Mouse (Mus musculus) MEL (cell line): ENCODE data around the gene Rnf208. TPM values are rescaled to one million over a fixed set of nuclear protein-coding genes. Genes with fewer than 3 reads are reported as not detected.

Source experiments
- DNase-seq: peaks from one replicate; pipeline ENCODE4 v3.0.0; 2011; ENCODE audit warnings: low read depth, low spot score
- H3K27ac ChIP-seq: 2 replicates; pipeline ENCODE4 v1.5.1; 2012; ENCODE audit warnings: low read depth, mild to moderate bottlenecking, control low read depth, low read length, moderate library complexity; ENCODE audit not compliant: control insufficient read depth
- H3K27me3 ChIP-seq, 2 experiments: fragments of 150-350 bp in 1 of 2; sonication (generic) in 1 of 2; 2 replicates each; pipeline ENCODE4 v1.6.1; 2012; ENCODE audit warnings: low read length in 2 of 2, mild to moderate bottlenecking in 2 of 2, improper control_type of control experiment in 1 of 2, moderate library complexity in 1 of 2; ENCODE audit not compliant: insufficient read depth in 2 of 2, control insufficient read depth in 1 of 2
- H3K36me3 ChIP-seq, 2 experiments: 2 replicates each; pipeline ENCODE4 v1.6.1; 2012 to 2014; ENCODE audit warnings: low read length in 2 of 2, improper control_type of control experiment in 1 of 2, inconsistent platforms in 1 of 2, mild to moderate bottlenecking in 1 of 2; ENCODE audit not compliant: insufficient read depth in 2 of 2, control insufficient read depth in 1 of 2
- H3K4me1 ChIP-seq, 2 experiments: fragments of 150-350 bp in 1 of 2; sonication (generic) in 1 of 2; 2 replicates each; pipeline ENCODE4 v1.6.1; 2012; ENCODE audit warnings: low read length in 2 of 2, improper control_type of control experiment in 1 of 2, mild to moderate bottlenecking in 1 of 2; ENCODE audit not compliant: insufficient read depth in 2 of 2, control insufficient read depth in 1 of 2
- H3K4me3 ChIP-seq, 2 experiments: fragments of 150-350 bp in 1 of 2; sonication (generic) in 1 of 2; 2 replicates each; pipeline ENCODE4 v1.5.1; 2012; ENCODE audit warnings: low read depth in 2 of 2, low read length in 2 of 2, mild to moderate bottlenecking in 2 of 2, moderate library complexity in 2 of 2, control low read depth in 1 of 2, improper control_type of control experiment in 1 of 2; ENCODE audit not compliant: control insufficient read depth in 1 of 2, insufficient read depth in 1 of 2
- H3K79me2 ChIP-seq: 2 replicates; pipeline ENCODE4 v1.6.1; 2012; ENCODE audit warnings: mild to moderate bottlenecking, low read length, moderate library complexity; ENCODE audit not compliant: control insufficient read depth, poor library complexity, insufficient read depth
- H3K9ac ChIP-seq: 2 replicates; pipeline ENCODE4 v1.6.1; 2012; ENCODE audit warnings: low read depth, mild to moderate bottlenecking, control low read depth, low read length, moderate library complexity; ENCODE audit not compliant: control insufficient read depth, poor library complexity, severe bottlenecking
- H3K9me3 ChIP-seq: fragments of 150-350 bp; sonication (generic); replicated peaks from 2 replicates; pipeline ENCODE4 v1.6.1; 2012; ENCODE audit warnings: mild to moderate bottlenecking, low read length, improper control_type of control experiment, moderate library complexity; ENCODE audit not compliant: insufficient read depth
- BHLHE40 ChIP-seq: IDR thresholded peaks from 2 replicates; pipeline ENCODE4 v1.6.1; 2012; ENCODE audit warnings: low read depth, mild to moderate bottlenecking, inconsistent platforms, low read length, improper control_type of control experiment, borderline replicate concordance
- CHD1 ChIP-seq: IDR thresholded peaks from 2 replicates; pipeline ENCODE4 v1.6.1; 2012; ENCODE audit warnings: low read depth, mild to moderate bottlenecking, inconsistent platforms, low read length, improper control_type of control experiment
- CHD2 ChIP-seq: IDR thresholded peaks from 2 replicates; pipeline ENCODE4 v1.6.1; 2011; ENCODE audit warnings: low read length, improper control_type of control experiment
- CTCF ChIP-seq, 3 experiments: IDR thresholded peaks in 2 of 3; conservative IDR thresholded peaks in 1 of 3; 2 replicates each; pipeline ENCODE4 v1.5.1; 2011 to 2012; ENCODE audit warnings: low read length in 3 of 3, low read depth in 2 of 3, mild to moderate bottlenecking in 2 of 3, improper control_type of control experiment in 1 of 3, inconsistent platforms in 1 of 3, mixed read lengths in 1 of 3, moderate library complexity in 1 of 3; ENCODE audit not compliant: control insufficient read depth in 1 of 3, insufficient read depth in 1 of 3, poor library complexity in 1 of 3, severe bottlenecking in 1 of 3
- E2F4 ChIP-seq: IDR thresholded peaks from 2 replicates; pipeline ENCODE4 v1.6.1; 2011; ENCODE audit warnings: low read depth, low read length, improper control_type of control experiment, borderline replicate concordance
- ELF1 ChIP-seq: IDR thresholded peaks from 2 replicates; pipeline ENCODE4 v1.6.1; 2014; ENCODE audit warnings: low read depth, mild to moderate bottlenecking, inconsistent platforms, low read length, improper control_type of control experiment, moderate library complexity
- EP300 ChIP-seq, 2 experiments: IDR thresholded peaks; 2 replicates each; pipeline ENCODE4 v1.6.1; 2011; ENCODE audit warnings: improper control_type of control experiment in 2 of 2, low read length in 2 of 2, low read depth in 1 of 2, mild to moderate bottlenecking in 1 of 2
- GABPA ChIP-seq: IDR thresholded peaks from 2 replicates; pipeline ENCODE4 v1.6.1; 2012; ENCODE audit warnings: low read depth, mild to moderate bottlenecking, inconsistent platforms, low read length, improper control_type of control experiment, moderate library complexity
- KAT2A ChIP-seq: conservative IDR thresholded peaks from 2 replicates; pipeline ENCODE4 v1.6.1; 2012; ENCODE audit warnings: low read depth, low read length, improper control_type of control experiment, inconsistent platforms
- MAFK ChIP-seq: IDR thresholded peaks from 2 replicates; pipeline ENCODE4 v1.6.1; 2011; ENCODE audit warnings: low read depth, mild to moderate bottlenecking, low read length, improper control_type of control experiment, borderline replicate concordance
- MAX ChIP-seq: IDR thresholded peaks from 2 replicates; pipeline ENCODE4 v1.6.1; 2011; ENCODE audit warnings: low read length, improper control_type of control experiment
- MAZ ChIP-seq: IDR thresholded peaks from 2 replicates; pipeline ENCODE4 v1.6.1; 2012; ENCODE audit warnings: low read depth, mild to moderate bottlenecking, inconsistent platforms, low read length, improper control_type of control experiment
- MEF2A ChIP-seq: IDR thresholded peaks from 2 replicates; pipeline ENCODE4 v1.6.1; 2014; ENCODE audit warnings: low read depth, mild to moderate bottlenecking, inconsistent platforms, low read length, improper control_type of control experiment; ENCODE audit not compliant: poor library complexity, insufficient replicate concordance, severe bottlenecking; ENCODE audit errors: extremely low read depth
- MXI1 ChIP-seq: IDR thresholded peaks from 2 replicates; pipeline ENCODE4 v1.6.1; 2011; ENCODE audit warnings: mild to moderate bottlenecking, low read depth, low read length, improper control_type of control experiment
- MYB ChIP-seq: IDR thresholded peaks from 2 replicates; pipeline ENCODE4 v1.6.1; 2011; ENCODE audit warnings: mild to moderate bottlenecking, low read depth, low read length, improper control_type of control experiment
- MYC ChIP-seq: IDR thresholded peaks from 2 replicates; pipeline ENCODE4 v1.6.1; 2011; ENCODE audit warnings: low read depth, mild to moderate bottlenecking, low read length, improper control_type of control experiment, moderate library complexity
- NELFE ChIP-seq: IDR thresholded peaks from 2 replicates; pipeline ENCODE4 v1.6.1; 2011; ENCODE audit warnings: low read depth, low read length, improper control_type of control experiment
- NRF1 ChIP-seq: IDR thresholded peaks from 2 replicates; pipeline ENCODE4 v1.6.1; 2014; ENCODE audit warnings: low read depth, mild to moderate bottlenecking, inconsistent platforms, low read length, improper control_type of control experiment, moderate library complexity; ENCODE audit not compliant: poor library complexity, insufficient read depth, severe bottlenecking
- POLR2AphosphoS2 ChIP-seq: IDR thresholded peaks from 2 replicates; pipeline ENCODE4 v1.6.1; 2011; ENCODE audit warnings: low read length, improper control_type of control experiment
- POLR2AphosphoS5 ChIP-seq: IDR thresholded peaks from 2 replicates; pipeline ENCODE4 v1.6.1; 2012; ENCODE audit warnings: low read depth, borderline replicate concordance, mild to moderate bottlenecking, inconsistent platforms, low read length, moderate library complexity, mixed read lengths
- RAD21 ChIP-seq: IDR thresholded peaks from 2 replicates; pipeline ENCODE4 v1.6.1; 2011; ENCODE audit warnings: mild to moderate bottlenecking, low read depth, low read length, improper control_type of control experiment
- SIN3A ChIP-seq: IDR thresholded peaks from 2 replicates; pipeline ENCODE4 v1.6.1; 2012; ENCODE audit warnings: low read length, improper control_type of control experiment, inconsistent platforms
- SMC3 ChIP-seq: IDR thresholded peaks from 2 replicates; pipeline ENCODE4 v1.6.1; 2011; ENCODE audit warnings: low read depth, low read length, improper control_type of control experiment
- TAL1 ChIP-seq: IDR thresholded peaks from 2 replicates; pipeline ENCODE4 v1.6.1; 2012; ENCODE audit warnings: mild to moderate bottlenecking, inconsistent platforms, low read length, moderate library complexity, mixed read lengths
- TCF12 ChIP-seq: IDR thresholded peaks from 2 replicates; pipeline ENCODE4 v1.6.1; 2014; ENCODE audit warnings: low read depth, mild to moderate bottlenecking, inconsistent platforms, low read length, improper control_type of control experiment, moderate library complexity
- USF1 ChIP-seq: IDR thresholded peaks from 2 replicates; pipeline ENCODE4 v1.6.1; 2014; ENCODE audit warnings: low read depth, mild to moderate bottlenecking, inconsistent platforms, low read length, improper control_type of control experiment, moderate library complexity
- USF2 ChIP-seq, 2 experiments: IDR thresholded peaks; 2 replicates each; pipeline ENCODE4 v1.6.1; 2011 to 2012; ENCODE audit warnings: improper control_type of control experiment in 2 of 2, low read length in 2 of 2, borderline replicate concordance in 1 of 2, inconsistent platforms in 1 of 2, low read depth in 1 of 2, mild to moderate bottlenecking in 1 of 2; ENCODE audit not compliant: insufficient read depth in 1 of 2
- ZC3H11A ChIP-seq: IDR thresholded peaks from 2 replicates; pipeline ENCODE4 v1.6.1; 2012; ENCODE audit warnings: low read depth, mild to moderate bottlenecking, inconsistent platforms, low read length, improper control_type of control experiment
- ZMIZ1 ChIP-seq: IDR thresholded peaks from 2 replicates; pipeline ENCODE4 v1.6.1; 2012; ENCODE audit warnings: low read depth, mild to moderate bottlenecking, inconsistent platforms, low read length, improper control_type of control experiment, moderate library complexity
- polyA plus RNA-seq, 2 experiments: library from polyadenylated mRNA; stranded (reverse) in 1 of 2; unstranded in 1 of 2; fragments of >175 nt in 1 of 2; fragments of >200 nt in 1 of 2; gene quantifications; 2 replicates each; pipeline versions ENCODE4 v1.2.1 to v1.2.4; 2012; ENCODE audit warnings: low replicate concordance in 2 of 2, low read depth in 1 of 2; ENCODE audit not compliant: insufficient read length in 2 of 2, insufficient read depth in 1 of 2, missing spikeins in 1 of 2
- total RNA-seq: library from RNA; depleted of rRNA; stranded (reverse); fragments of 300-350 nt; gene quantifications from 2 replicates; pipeline ENCODE4 v1.2.3, GENCODE M21; 2012

Gene Rnf208
- total and polyA plus RNA-seq, 3 experiments, result 6.0 to 21.8 TPM; not detected in 1

DNA sequence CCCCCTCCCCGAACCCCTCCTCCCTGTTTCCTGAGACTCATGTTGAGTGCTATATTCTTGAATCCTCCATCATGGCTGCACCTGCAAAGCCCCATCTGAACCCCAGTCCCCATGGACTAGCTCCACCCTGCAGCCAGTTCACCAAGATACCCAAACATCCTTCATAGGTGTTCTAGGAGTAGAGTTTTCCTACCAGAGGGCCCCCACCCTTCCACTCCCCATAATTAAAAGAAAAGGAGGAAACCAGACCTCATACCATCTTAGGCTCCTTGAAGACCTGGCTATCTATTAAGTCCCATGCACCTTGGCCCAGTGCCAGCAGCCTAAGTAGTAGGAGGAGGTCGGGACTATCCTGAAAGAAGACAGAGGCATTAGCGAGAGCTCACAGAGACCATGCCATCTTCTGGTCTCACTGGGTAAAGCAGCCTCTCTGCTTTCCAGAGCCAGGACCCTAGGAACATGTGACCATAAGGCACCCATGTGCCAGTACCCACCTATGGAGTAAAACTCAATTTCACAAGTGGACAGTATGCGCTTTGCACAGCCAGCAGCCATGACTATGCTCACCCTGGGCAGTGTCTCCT is 38.3 kb upstream of the Rnf208 start:
- H3K9ac ChIP-seq, result no peak overlapping the region
- TF ChIP-seq USF2 (IDR thresholded peaks at IDR 0.05; ENCODE audit: borderline replicate concordance in 1 of 2, insufficient read depth in 1 of 2, low read depth in 1 of 2, low read length in 2 of 2) (no peak), ZMIZ1 (no peak), SMC3 (peak; percentile 71), TCF12 (0 out of 2 replicates have a peak, but pooled peaks have one; percentile 28), EP300 (IDR thresholded peaks at IDR 0.05; ENCODE audit: low read depth in 1 of 2, low read length in 2 of 2) (peak; percentile 32 to 39), CTCF (IDR thresholded peaks at IDR 0.05 in 2 of 3, conservative IDR thresholded peaks at IDR 0.05 in 1 of 3; ENCODE audit: control insufficient read depth in 1 of 3, insufficient read depth in 1 of 3, low read depth in 2 of 3, low read length in 3 of 3, poor library complexity in 1 of 3, severe bottlenecking in 1 of 3) (peak; percentile 31 to 61 (median 35); a peak in 4 of 6 replicates), SIN3A (peak; percentile 38; the same call in 1 of the 2 replicates), MAX (peak; percentile 66), CHD1 (no peak), BHLHE40 (no peak), MAZ (no peak), MAFK (no peak), USF1 (peak; percentile 70), NELFE (no peak), RAD21 (peak; percentile 25), TAL1 (peak; percentile 30), MYC (peak; percentile 65; the same call in 1 of the 2 replicates), MXI1 (peak; percentile 50; the same call in 1 of the 2 replicates)
- TF ChIP-seq, all 39 proteins: peak for 11
- H3K4me1 ChIP-seq, result peaks cover 5 to 11% of the 10 kb centered on the region in 2 experiments; a peak in 3 of 4 replicates
- DNase-seq, result peak; percentile 87
- H3K79me2 ChIP-seq, result peaks cover 2% of the 10 kb centered on the region; the same call in 1 of the 2 replicates
- H3K36me3 ChIP-seq, result peaks cover 7 to 9% of the 10 kb centered on the region in 2 experiments
- H3K27me3 ChIP-seq, result no peaks in the 10 kb centered on the region
- no peak overlapping the region for H3K4me3 ChIP-seq
- H3K9me3 ChIP-seq, result no peaks in the 10 kb centered on the region
- H3K27ac ChIP-seq, result no peak overlapping the region

DNA sequence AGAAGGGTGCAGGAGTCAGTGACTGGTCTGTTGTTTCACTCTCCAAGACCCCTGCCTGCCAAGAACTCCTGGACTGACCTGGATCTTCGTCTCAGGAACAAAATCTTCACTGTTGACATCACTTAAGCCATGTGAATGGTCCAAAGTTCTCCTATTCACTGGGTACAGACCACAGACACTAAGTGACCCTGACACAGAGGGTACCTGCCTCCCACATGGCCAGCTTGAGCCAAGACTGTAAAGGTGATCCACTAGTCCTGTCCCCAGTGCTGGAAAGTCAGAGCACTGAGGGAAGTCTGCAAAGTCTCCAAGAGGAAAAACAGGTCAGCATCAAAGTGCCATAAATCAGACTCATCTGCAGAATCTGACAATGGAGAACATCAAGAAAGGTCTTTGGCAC is 34.5 kb upstream of the Rnf208 start:
- no peak for TF ChIP-seq SIN3A
- TF ChIP-seq USF2 (IDR thresholded peaks at IDR 0.05; ENCODE audit: borderline replicate concordance in 1 of 2, insufficient read depth in 1 of 2, low read depth in 1 of 2, low read length in 2 of 2), result no peak
- no peak for TF ChIP-seq MAX
- TF ChIP-seq GABPA, result no peak
- no peak for TF ChIP-seq MEF2A
- no peak for TF ChIP-seq ZC3H11A
- TF ChIP-seq ZMIZ1, result no peak
- no peak for TF ChIP-seq CHD2
- TF ChIP-seq BHLHE40, result no peak
- no peak for TF ChIP-seq MXI1
- no peak for TF ChIP-seq POLR2AphosphoS5
- no peak for TF ChIP-seq E2F4
- no peak for TF ChIP-seq MYB
- no peak for TF ChIP-seq MAZ
- no peak for TF ChIP-seq ELF1
- TF ChIP-seq NELFE, result no peak
- TF ChIP-seq KAT2A, result no peak
- no peak for TF ChIP-seq NRF1
- no peak for TF ChIP-seq POLR2AphosphoS2
- TF ChIP-seq, all 39 proteins: peak for 0
- Histone ChIP-seq H3K79me2 (peaks cover 21% of the 10 kb centered on the region), H3K9me3 (no peaks in the 10 kb centered on the region), H3K4me1 (peaks cover 11 to 28% of the 10 kb centered on the region in 2 experiments), H3K36me3 (peaks cover 6 to 19% of the 10 kb centered on the region in 2 experiments), H3K4me3 (no peak overlapping the region), H3K27me3 (no peaks in the 10 kb centered on the region), H3K9ac (no peak overlapping the region), H3K27ac (no peak overlapping the region)
- no peak for DNase-seq
